Mouse (Mus musculus): ENCODE data around the gene Gm10073.
"Not testable (repeated sequence)": the region's sequence is repeated elsewhere in the genome, so short reads cannot be mapped to it uniquely, and the experiment has no call there.

Gene Gm10073

GRCm38 (mm10) chr8:106573168-106573567 lies at the start of gene Gm10073:
TSS of gene Gm10073 (minus strand) at chr8:106573461.
- not testable (repeated sequence) for DNase-seq

GRCm38 (mm10) chr8:106623016-106623415 lies 49.8 kb upstream of the Gm10073 start:
- no peak for DNase-seq

- DNase-seq = no peak
Observed at GRCm38 (mm10) chr8:106620488-106620887, 47.2 kb upstream of the Gm10073 start.

GRCm38 (mm10) chr8:106619549-106620245 lies 46.4 kb upstream of the Gm10073 start:
- DNase-seq = peak; percentile 95

- DNase-seq = no peak
Observed at GRCm38 (mm10) chr8:106618324-106618723, 45.1 kb upstream of the Gm10073 start.

GRCm38 (mm10) chr8:106617865-106618264 lies 44.6 kb upstream of the Gm10073 start:
- no peak for DNase-seq

- no peak for DNase-seq
Observed at GRCm38 (mm10) chr8:106617196-106617595, 43.9 kb upstream of the Gm10073 start.

GRCm38 (mm10) chr8:106616679-106617078 lies 43.4 kb upstream of the Gm10073 start:
- DNase-seq = no peak

GRCm38 (mm10) chr8:106615661-106616299 lies 42.5 kb upstream of the Gm10073 start:
- DNase-seq = no peak

GRCm38 (mm10) chr8:106614704-106615103 lies 41.4 kb upstream of the Gm10073 start:
- no peak for DNase-seq

- no peak for DNase-seq
Observed at GRCm38 (mm10) chr8:106612047-106612446, 38.8 kb upstream of the Gm10073 start.

GRCm38 (mm10) chr8:106610958-106611640 lies 37.8 kb upstream of the Gm10073 start:
- no peak for DNase-seq

- DNase-seq = no peak
Observed at GRCm38 (mm10) chr8:106609076-106609903, 36.0 kb upstream of the Gm10073 start.

GRCm38 (mm10) chr8:106608425-106608824 lies 35.2 kb upstream of the Gm10073 start:
- DNase-seq = no peak

- not testable (repeated sequence) for DNase-seq
Observed at GRCm38 (mm10) chr8:106607783-106608182, 34.5 kb upstream of the Gm10073 start.

- no peak for DNase-seq
Observed at GRCm38 (mm10) chr8:106606601-106607145, 33.4 kb upstream of the Gm10073 start.

- DNase-seq = no peak
Observed at GRCm38 (mm10) chr8:106606121-106606520, 32.9 kb upstream of the Gm10073 start.

- DNase-seq = no peak
Observed at GRCm38 (mm10) chr8:106605657-106606056, 32.4 kb upstream of the Gm10073 start.

GRCm38 (mm10) chr8:106603933-106604332 lies 30.7 kb upstream of the Gm10073 start:
- peak; percentile 26 for DNase-seq

GRCm38 (mm10) chr8:106603131-106603819 lies 30.0 kb upstream of the Gm10073 start, which contains the start of gene Cdh1:
TSS of gene Cdh1 (plus strand) at chr8:106603351.
- DNase-seq = peak; percentile 38

GRCm38 (mm10) chr8:106599265-106599979 lies 26.2 kb upstream of the Gm10073 start:
- DNase-seq = no peak

Measured in retina, postnatal 1 day (tissue).